Mouse (Mus musculus) forebrain, embryonic 14.5 days (tissue): ENCODE measurements at regions not wholly inside any gene's neighbourhood (a gene's known extent, or its start where the extent isn't known, plus 50 kb on each side); places are given as distances from the start of the nearest gene placed in this dataset.
A peak's percentile ranks its signal among the peaks of the same experiment; 100 is the strongest.

ENCODE experiments used
- ATAC-seq: fragments of 200-750 bp; cut with Nextera tagmentation; 2 replicates; pipeline ENCODE4 v1.8.0; 2017; ENCODE audit warnings: mild to moderate bottlenecking, moderate library complexity
- DNase-seq: peaks from one replicate; pipeline ENCODE4 v3.0.0-alpha.2; 2015; ENCODE audit warnings: low spot score
- H3K27ac ChIP-seq: fragments of 300-500 bp; sonication (generic); 2 replicates; pipeline ENCODE4 v1.5.1; 2014; ENCODE audit warnings: low read depth, mild to moderate bottlenecking, control low read depth, low read length, moderate library complexity
- H3K27me3 ChIP-seq: fragments of 300-500 bp; sonication (generic); replicated peaks from 2 replicates; pipeline ENCODE4 v1.6.1; 2014; ENCODE audit warnings: low read length, control low read depth, mixed read lengths; ENCODE audit not compliant: control insufficient read depth, insufficient read depth
- H3K36me3 ChIP-seq: fragments of 300-500 bp; sonication (generic); 2 replicates; pipeline ENCODE4 v1.6.1; 2014; ENCODE audit warnings: low read length, control low read depth; ENCODE audit not compliant: control insufficient read depth, insufficient read depth
- H3K4me1 ChIP-seq: fragments of 300-500 bp; sonication (generic); 2 replicates; pipeline ENCODE4 v1.6.1; 2014; ENCODE audit warnings: antibody characterized with exemption, low read length, control low read depth; ENCODE audit not compliant: control insufficient read depth, insufficient read depth
- H3K4me2 ChIP-seq: fragments of 300-500 bp; sonication (generic); 2 replicates; pipeline ENCODE4 v1.6.1; 2014; ENCODE audit warnings: mild to moderate bottlenecking, control low read depth, low read length
- H3K4me3 ChIP-seq: fragments of 300-500 bp; sonication (generic); 2 replicates; pipeline ENCODE4 v1.5.1; 2014; ENCODE audit warnings: low read depth, low read length, control low read depth
- H3K9ac ChIP-seq: fragments of 300-500 bp; sonication (generic); 2 replicates; pipeline ENCODE4 v1.6.1; 2014; ENCODE audit warnings: mild to moderate bottlenecking, low read length, control low read depth, moderate library complexity
- H3K9me3 ChIP-seq: fragments of 300-500 bp; sonication (generic); replicated peaks from 2 replicates; pipeline ENCODE4 v1.6.1; 2016; ENCODE audit warnings: low read length, control low read depth, mixed read lengths; ENCODE audit not compliant: control insufficient read depth
- WGBS: fragments of 180-500 bp; shearing (Covaris S2); extraction: QIAGEN DNeasy Blood & Tissue Kit; methylation state at CpG from one replicate; pipeline ENCODE4 v1.1.7; 2014; 5-methylcytosine and 5-hydroxymethylcytosine counted together

GRCm38 (mm10) chr11:56224999-56225398 is 184.2 kb upstream of the Nmur2 start:
- no peak overlapping the region for H3K27ac ChIP-seq
- H3K9ac ChIP-seq, result no peak overlapping the region
- H3K27me3 ChIP-seq, result no peaks in the 10 kb centered on the region
- no peaks in the 10 kb centered on the region for H3K4me1 ChIP-seq
- 81% methylated on average over 2 of the region's 2 CpGs for WGBS
- no peak overlapping the region for H3K4me3 ChIP-seq
- DNase-seq, result no peak
- no peaks in the 10 kb centered on the region for H3K9me3 ChIP-seq
- no peak for ATAC-seq
- no peak overlapping the region for H3K4me2 ChIP-seq
- no peaks in the 10 kb centered on the region for H3K36me3 ChIP-seq

- H3K4me3 ChIP-seq, result no peak overlapping the region
- H3K4me1 ChIP-seq, result no peaks in the 10 kb centered on the region
- no peaks in the 10 kb centered on the region for H3K9me3 ChIP-seq
- ATAC-seq (no peak), DNase-seq (no peak)
- H3K36me3 ChIP-seq, result no peaks in the 10 kb centered on the region
- no peak overlapping the region for H3K4me2 ChIP-seq
- no peaks in the 10 kb centered on the region for H3K27me3 ChIP-seq
- WGBS, result 92% methylated on average over 2 of the region's 2 CpGs
- H3K27ac ChIP-seq, result no peak overlapping the region
- H3K9ac ChIP-seq, result no peak overlapping the region
Observed at GRCm38 (mm10) chr11:56215706-56216105, 174.9 kb upstream of the Nmur2 start.

- Histone ChIP-seq H3K4me2 (no peak overlapping the region), H3K9ac (no peak overlapping the region)
- 92% methylated on average over 3 of the region's 3 CpGs for WGBS
Observed at GRCm38 (mm10) chr11:56201844-56202243, 161.0 kb upstream of the Nmur2 start.

GRCm38 (mm10) chr11:56195316-56195715 is 154.5 kb upstream of the Nmur2 start:
- Histone ChIP-seq H3K4me3 (no peak overlapping the region), H3K9ac (no peak overlapping the region), H3K4me1 (no peaks in the 10 kb centered on the region), H3K36me3 (no peaks in the 10 kb centered on the region), H3K27ac (no peak overlapping the region), H3K4me2 (no peak overlapping the region), H3K9me3 (no peaks in the 10 kb centered on the region), H3K27me3 (no peaks in the 10 kb centered on the region)
- DNase-seq, result no peak
- ATAC-seq, result no peak
- 83% methylated on average over 3 of the region's 3 CpGs for WGBS

More at GRCm38 (mm10) chr11:56201844-56202243, 161.0 kb upstream of the Nmur2 start:
- no peak for DNase-seq
- Histone ChIP-seq H3K36me3 (no peaks in the 10 kb centered on the region), H3K4me1 (no peaks in the 10 kb centered on the region), H3K9me3 (no peaks in the 10 kb centered on the region), H3K27ac (no peak overlapping the region), H3K4me3 (no peak overlapping the region), H3K27me3 (no peaks in the 10 kb centered on the region)
- ATAC-seq, result no peak

DNA sequence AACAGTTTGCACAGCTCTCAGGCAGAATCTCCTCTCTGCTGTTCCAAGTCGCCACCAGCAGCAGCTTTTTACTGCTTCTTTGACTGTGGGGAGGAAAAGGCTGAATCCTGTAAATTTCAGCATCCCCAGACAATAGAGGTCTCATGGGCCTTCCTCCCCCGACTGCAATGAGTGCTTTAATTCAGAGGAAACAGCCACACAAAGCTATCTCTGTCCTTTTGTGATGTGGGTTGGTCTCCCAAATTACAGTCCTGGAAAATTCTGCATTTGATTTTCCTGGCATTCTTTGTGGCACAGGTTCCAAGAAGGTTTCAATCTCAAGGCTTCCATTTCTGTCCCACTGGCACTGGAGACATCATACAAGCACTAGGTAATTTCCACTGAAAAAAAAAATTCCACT is 152.6 kb upstream of the Nmur2 start:
- DNase-seq, result no peak
- ATAC-seq, result no peak
- Histone ChIP-seq H3K4me3 (no peak overlapping the region), H3K27ac (no peak overlapping the region), H3K4me1 (no peaks in the 10 kb centered on the region), H3K9ac (no peak overlapping the region), H3K9me3 (no peaks in the 10 kb centered on the region), H3K36me3 (no peaks in the 10 kb centered on the region), H3K4me2 (no peak overlapping the region), H3K27me3 (no peaks in the 10 kb centered on the region)
- WGBS, result 59% methylated on average over 2 of the region's 2 CpGs

- Histone ChIP-seq H3K4me1 (no peaks in the 10 kb centered on the region), H3K27me3 (no peaks in the 10 kb centered on the region), H3K9ac (no peak overlapping the region), H3K36me3 (no peaks in the 10 kb centered on the region), H3K27ac (no peak overlapping the region), H3K9me3 (no peaks in the 10 kb centered on the region), H3K4me3 (no peak overlapping the region), H3K4me2 (no peak overlapping the region)
- DNase-seq (no peak), ATAC-seq (no peak)
- 97% methylated on average over 1 of the region's 1 CpGs for WGBS
Observed at GRCm38 (mm10) chr11:56173895-56174294, 133.1 kb upstream of the Nmur2 start.

DNA sequence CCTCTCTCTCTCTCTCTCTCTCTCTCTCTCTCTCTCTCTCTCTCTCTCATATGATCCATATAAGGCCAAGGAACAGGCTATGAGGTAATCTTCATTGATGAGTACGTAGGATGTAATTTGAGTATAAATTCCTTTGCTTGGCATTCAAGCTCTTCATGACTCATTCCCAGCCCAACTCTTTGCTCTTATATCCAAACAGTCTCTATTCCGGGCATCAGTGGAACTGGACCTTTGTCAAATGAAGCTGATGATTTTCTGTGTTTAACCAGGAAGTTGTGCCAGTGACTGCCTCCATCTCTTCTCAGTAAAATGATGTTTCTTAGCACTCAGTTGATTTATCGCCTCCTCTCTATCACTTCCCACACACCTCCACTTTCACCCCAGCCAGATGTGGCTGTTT is 132.4 kb upstream of the Nmur2 start:
- H3K9ac ChIP-seq, result no peak overlapping the region
- ATAC-seq (no peak), DNase-seq (no peak)
- H3K4me2 ChIP-seq, result no peak overlapping the region
- no peaks in the 10 kb centered on the region for H3K27me3 ChIP-seq
- no peaks in the 10 kb centered on the region for H3K36me3 ChIP-seq
- 89% methylated on average over 3 of the region's 3 CpGs for WGBS
- no peaks in the 10 kb centered on the region for H3K4me1 ChIP-seq
- H3K4me3 ChIP-seq, result no peak overlapping the region
- H3K9me3 ChIP-seq, result no peaks in the 10 kb centered on the region
- no peak overlapping the region for H3K27ac ChIP-seq

DNA sequence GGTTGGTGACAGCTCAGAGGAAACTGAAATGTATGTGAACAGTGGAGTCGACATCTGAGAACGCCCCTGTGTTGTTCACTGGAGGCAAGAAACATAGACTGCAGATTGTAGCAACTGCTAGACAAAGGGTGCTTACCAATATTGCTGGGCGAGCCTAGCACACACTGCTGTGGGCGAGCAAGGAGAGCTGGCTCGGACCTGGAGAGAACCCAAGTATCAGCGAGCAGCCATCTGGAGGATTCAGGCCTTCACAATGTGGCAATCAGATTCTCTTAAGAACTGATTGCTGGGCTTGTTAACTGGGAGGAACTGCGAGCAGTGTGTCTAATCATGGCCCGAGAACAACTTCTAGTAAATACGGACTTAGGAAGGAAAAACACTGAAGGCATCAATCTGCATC is 128.8 kb upstream of the Nmur2 start:
- Histone ChIP-seq H3K9me3 (no peaks in the 10 kb centered on the region), H3K27ac (peak overlapping the region; percentile 31), H3K4me3 (no peak overlapping the region), H3K36me3 (no peaks in the 10 kb centered on the region), H3K4me1 (0 out of 2 replicates have a peak, but pooled peaks cover 4% of the 10 kb centered on the region), H3K9ac (no peak overlapping the region), H3K4me2 (no peak overlapping the region), H3K27me3 (no peaks in the 10 kb centered on the region)
- ATAC-seq (peak; percentile 91), DNase-seq (peak; percentile 80)
- WGBS, result 50% methylated on average over 9 of the region's 9 CpGs

GRCm38 (mm10) chr11:56166849-56167248 is 126.0 kb upstream of the Nmur2 start:
- ATAC-seq, result no peak
- H3K4me3 ChIP-seq, result no peak overlapping the region
- WGBS, result 26% methylated on average over 2 of the region's 2 CpGs
- H3K9me3 ChIP-seq, result no peaks in the 10 kb centered on the region
- H3K9ac ChIP-seq, result no peak overlapping the region
- no peaks in the 10 kb centered on the region for H3K27me3 ChIP-seq
- H3K36me3 ChIP-seq, result no peaks in the 10 kb centered on the region
- peak; percentile 13 for DNase-seq
- 0 out of 2 replicates have a peak, but pooled peaks cover 4% of the 10 kb centered on the region for H3K4me1 ChIP-seq
- H3K4me2 ChIP-seq, result no peak overlapping the region
- H3K27ac ChIP-seq, result no peak overlapping the region
